In genomic region chr8:61223283-61223682, GRCm38 (mm10) we compare ENCODE assay signal across 8 mouse cellular contexts. TPM values are rescaled to one million over a fixed set of nuclear protein-coding genes. Genes with fewer than 3 reads are reported as not detected.
DNase-seq lines count a peak whose midpoint lies in the region; ATAC-seq and TF ChIP-seq lines count a peak whose summit lies in the region.

No protein-coding gene starts in this region.

- TF ChIP-seq CTCF in cortical plate, adult 2 months (IDR thresholded peaks at IDR 0.05; ENCODE audit: extremely low read depth, insufficient read depth, low read length): no peak
- TF ChIP-seq CTCF in midbrain, postnatal 0 days (IDR thresholded peaks at IDR 0.05): no peak

- no peak for ATAC-seq in kidney, embryonic 15.5 days (replicated peaks; ENCODE audit: low FRiP score)
- no peak for ATAC-seq in hindbrain, embryonic 16.5 days
- no peak for ATAC-seq in midbrain, postnatal 0 days (ENCODE audit: low FRiP score)
- ATAC-seq in activated CD4-positive, CD25-positive, alpha-beta regulatory T cell, adult 4 months: no peak

- no peak for DNase-seq in kidney, adult 11 months
- DNase-seq in midbrain, postnatal 0 days (ENCODE audit: low spot score): no peak
- DNase-seq in layer of hippocampus, adult 8-10 months (ENCODE audit: low spot score in 2 of 2): no peak
- DNase-seq in adipocyte (ENCODE audit: low spot score): no peak

- peak overlapping the region; percentile 92 for H3K27ac ChIP-seq in kidney, embryonic 15.5 days
- 0 out of 2 replicates have a peak overlapping the region, but pooled peaks have one; percentile 97 for H3K27ac ChIP-seq in cortical plate, adult 2 months (ENCODE audit: insufficient read depth, low read length)
- no peak overlapping the region; the same call in 1 of the 2 replicates for H3K27ac ChIP-seq in hindbrain, embryonic 16.5 days (ENCODE audit: low read depth, low read length)
- no peak overlapping the region for H3K27ac ChIP-seq in midbrain, postnatal 0 days (ENCODE audit: low read depth, low read length)

- TF ChIP-seq POLR2A in cortical plate, adult 2 months (IDR thresholded peaks at IDR 0.05; ENCODE audit: extremely low read depth, insufficient read depth, low read length): no peak

- peak overlapping the region; percentile 79 for H3K4me2 ChIP-seq in kidney, embryonic 15.5 days
- peak overlapping the region; percentile 87 for H3K4me2 ChIP-seq in hindbrain, embryonic 16.5 days (ENCODE audit: low read length)
- H3K4me2 ChIP-seq in midbrain, postnatal 0 days (ENCODE audit: low read depth, low read length, poor library complexity, severe bottlenecking): peak overlapping the region; percentile 93

- peak overlapping the region; percentile 83 for H3K9ac ChIP-seq in kidney, embryonic 15.5 days
- peak overlapping the region; percentile 86 for H3K9ac ChIP-seq in hindbrain, embryonic 16.5 days (ENCODE audit: low read depth, low read length)
- H3K9ac ChIP-seq in midbrain, postnatal 0 days (replicated peaks; ENCODE audit: low read length, poor library complexity, severe bottlenecking): peak overlapping the region; percentile 83

- peaks cover 4% of the 10 kb centered on the region; the same call in 1 of the 2 replicates for H3K36me3 ChIP-seq in kidney, embryonic 15.5 days
- H3K36me3 ChIP-seq in hindbrain, embryonic 16.5 days (ENCODE audit: control insufficient read depth, insufficient read depth, low read length): no peaks in the 10 kb centered on the region
- no peaks in the 10 kb centered on the region for H3K36me3 ChIP-seq in midbrain, postnatal 0 days (ENCODE audit: insufficient read depth, low read length)

- peak overlapping the region; percentile 87 for H3K4me3 ChIP-seq in kidney, embryonic 15.5 days (replicated peaks)
- peak overlapping the region; percentile 99 for H3K4me3 ChIP-seq in cortical plate, adult 2 months (ENCODE audit: insufficient read depth, low read length)
- H3K4me3 ChIP-seq in hindbrain, embryonic 16.5 days (ENCODE audit: low read length): peak overlapping the region; percentile 64
- peak overlapping the region; percentile 77 for H3K4me3 ChIP-seq in midbrain, postnatal 0 days (ENCODE audit: low read depth, low read length)

- no peaks in the 10 kb centered on the region for H3K9me3 ChIP-seq in kidney, embryonic 15.5 days (replicated peaks)
- no peaks in the 10 kb centered on the region for H3K9me3 ChIP-seq in hindbrain, embryonic 16.5 days (ENCODE audit: control insufficient read depth, low read length)
- no peaks in the 10 kb centered on the region for H3K9me3 ChIP-seq in midbrain, postnatal 0 days (ENCODE audit: low read length)

- 22% methylated on average over 5 of the region's 5 CpGs for WGBS in kidney, embryonic 15.5 days
- 27% methylated on average over 5 of the region's 5 CpGs for WGBS in hindbrain, embryonic 16.5 days
- WGBS in midbrain, postnatal 0 days: 32% methylated on average over 5 of the region's 5 CpGs

- H3K27me3 ChIP-seq in kidney, embryonic 15.5 days: no peaks in the 10 kb centered on the region
- H3K27me3 ChIP-seq in hindbrain, embryonic 16.5 days (replicated peaks; ENCODE audit: control insufficient read depth, insufficient read depth, low read length): no peaks in the 10 kb centered on the region
- no peaks in the 10 kb centered on the region for H3K27me3 ChIP-seq in midbrain, postnatal 0 days (ENCODE audit: insufficient read depth, low read length)

- H3K4me1 ChIP-seq in kidney, embryonic 15.5 days: peaks cover 35% of the 10 kb centered on the region
- H3K4me1 ChIP-seq in cortical plate, adult 2 months (ENCODE audit: control insufficient read depth, insufficient read depth, low read length): peaks cover 7% of the 10 kb centered on the region
- peaks cover 17% of the 10 kb centered on the region for H3K4me1 ChIP-seq in hindbrain, embryonic 16.5 days (ENCODE audit: control insufficient read depth, insufficient read depth, low read depth, low read length)
- peaks cover 15% of the 10 kb centered on the region for H3K4me1 ChIP-seq in midbrain, postnatal 0 days (ENCODE audit: insufficient read depth, low read length)

RNA-seq across cellular contexts. Expression of gene Sh3rf1, which starts 0.4 kb away (rescaled TPM):
- 21.4 and 22.4 TPM in 2 replicates for polyA plus RNA-seq in kidney, embryonic 15.5 days (2015; fragmentation: Nextera tagmentation; extraction: Ambion mirVana)
- polyA plus RNA-seq in cortical plate, adult 2 months (2012; rRNA removed): 13.8 and 15.9 TPM in 2 replicates
- 23.3 and 28.2 TPM in 2 replicates for polyA plus RNA-seq in hindbrain, embryonic 16.5 days (2015; fragmentation: Nextera tagmentation; extraction: Ambion mirVana)
- total RNA-seq in midbrain, postnatal 0 days (2014; rRNA removed): 37.5 and 39.8 TPM in 2 replicates
- 23.9 and 24.3 TPM in 2 replicates for polyA plus RNA-seq in midbrain, postnatal 0 days (2015; fragmentation: Nextera tagmentation; extraction: Ambion mirVana)
- 10 to 100 TPM; 55.7 to 63.8 (median 58.6) TPM for total RNA-seq in layer of hippocampus, adult 8-10 months (2022)
- 1 to 10 TPM; 5.6 to 6.5 TPM for polyA plus RNA-seq in activated CD4-positive, CD25-positive, alpha-beta regulatory T cell, adult 4 months (2017; shearing (Covaris generic))

Comparison
In these comparisons a context has a peak if more than half of its experiments do, and no peak if none do; other contexts are left out.
1. H3K27ac ChIP-seq: peak in kidney, embryonic 15.5 days (single experiment) and cortical plate, adult 2 months (single experiment); none in hindbrain, embryonic 16.5 days (single experiment) and midbrain, postnatal 0 days (single experiment).
2. Peak in every context shown above with its lines, with median percentiles within 50 percentile points of each other: H3K4me2 ChIP-seq, H3K4me3 ChIP-seq and H3K9ac ChIP-seq.